Mouse (Mus musculus) spleen, adult 2 months (tissue): ENCODE results near the gene Il11ra1. TPM values are rescaled to one million over a fixed set of nuclear protein-coding genes. Genes with fewer than 3 reads are reported as not detected.

Source experiments
- DNase-seq, 2 experiments: peaks; one replicate each; pipeline versions ENCODE4 v3.0.0 to v3.0.0-alpha.2; 2012 to 2021; ENCODE audit warnings: low spot score in 2 of 2, low read depth in 1 of 2
- H3K27ac ChIP-seq: fragments of 200-500 bp; 2 replicates; pipeline ENCODE4 v1.5.1; 2012; ENCODE audit warnings: low read length, inconsistent platforms; ENCODE audit not compliant: insufficient read depth
- H3K27me3 ChIP-seq: fragments of 200-500 bp; 2 replicates; pipeline ENCODE4 v1.6.1; 2012; ENCODE audit warnings: mild to moderate bottlenecking, moderate library complexity, low read length, inconsistent platforms; ENCODE audit not compliant: control insufficient read depth, insufficient read depth
- H3K36me3 ChIP-seq: fragments of 200-500 bp; 2 replicates; pipeline ENCODE4 v1.6.1; 2012; ENCODE audit warnings: mild to moderate bottlenecking, low read length, inconsistent platforms; ENCODE audit not compliant: control insufficient read depth, insufficient read depth
- H3K4me1 ChIP-seq: fragments of 200-500 bp; 2 replicates; pipeline ENCODE4 v1.6.1; 2011; ENCODE audit warnings: inconsistent platforms; ENCODE audit not compliant: control insufficient read depth, insufficient read depth, insufficient read length
- H3K4me3 ChIP-seq: fragments of 200-500 bp; 2 replicates; pipeline ENCODE4 v1.5.1; 2011; ENCODE audit warnings: mild to moderate bottlenecking, inconsistent platforms; ENCODE audit not compliant: insufficient read depth, insufficient read length; ENCODE audit errors: extremely low read depth
- CTCF ChIP-seq: fragments of 200-500 bp; IDR thresholded peaks from 2 replicates; pipeline ENCODE4 v1.5.1; 2011; ENCODE audit warnings: mild to moderate bottlenecking, inconsistent platforms; ENCODE audit not compliant: insufficient read depth, insufficient read length, insufficient replicate concordance; ENCODE audit errors: extremely low read depth
- POLR2A ChIP-seq: fragments of 200-500 bp; IDR thresholded peaks from 2 replicates; pipeline ENCODE4 v1.6.1; 2011; ENCODE audit warnings: low read depth, low read length, inconsistent platforms
- WGBS: fragments of 180-500 bp; shearing (Covaris S2); methylation state at CpG from one replicate; pipeline ENCODE4 v1.1.7; 2018; 5-methylcytosine and 5-hydroxymethylcytosine counted together
- polyA plus RNA-seq: library from polyadenylated mRNA; depleted of rRNA; stranded (reverse); fragments of >200 nt; gene quantifications from 2 replicates; pipeline ENCODE4 v1.2.3, GENCODE M21; 2012

The Il11ra1 gene
- polyA plus RNA-seq, 1 experiment = 52.1 TPM

DNA sequence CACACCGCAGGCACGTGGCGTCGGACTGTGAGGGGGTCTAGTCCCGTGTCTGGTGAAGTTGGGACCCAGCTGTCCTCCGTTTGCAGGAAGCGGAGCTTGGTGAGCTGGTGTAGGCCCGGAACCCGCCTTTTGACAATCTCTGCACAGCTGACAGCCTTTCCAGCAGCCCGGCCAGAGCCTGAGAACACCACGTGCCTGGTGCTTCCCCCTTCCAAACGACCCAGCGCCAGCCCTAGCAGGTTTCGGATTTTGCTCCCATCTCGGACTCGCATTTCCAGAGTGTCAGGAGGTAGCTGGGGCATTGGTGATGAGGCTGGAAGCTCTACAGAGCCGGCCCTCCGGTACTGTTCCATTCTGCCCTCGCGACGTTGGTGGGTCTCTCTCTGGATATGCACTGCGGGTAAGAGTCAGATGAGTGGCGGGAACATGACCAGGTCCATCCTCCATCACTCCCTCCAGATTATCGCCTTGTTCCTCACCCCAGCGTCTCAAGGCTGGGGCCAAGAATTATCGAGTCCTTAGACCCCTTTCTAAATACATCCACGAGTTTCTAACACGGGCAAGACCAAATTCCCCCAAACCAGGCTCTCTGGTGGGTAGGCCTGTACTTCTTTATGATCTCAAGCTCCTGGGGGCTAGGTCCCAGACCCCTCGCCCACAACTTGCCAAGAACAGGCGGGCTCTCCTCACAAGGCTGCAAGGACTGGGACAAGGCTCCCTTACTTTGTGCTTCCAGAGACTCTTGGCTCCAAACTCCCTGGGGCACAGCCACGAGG lies 12.8 kb downstream of the Il11ra1 start:
- Histone ChIP-seq H3K4me1 (peaks cover 8% of the 10 kb centered on the region; the same call in 1 of the 2 replicates), H3K36me3 (peaks cover 1% of the 10 kb centered on the region; the same call in 1 of the 2 replicates), H3K4me3 (peak overlapping the region; percentile 96), H3K27ac (no peak overlapping the region), H3K27me3 (no peaks in the 10 kb centered on the region)
- DNase-seq = no peak
- TF ChIP-seq POLR2A = no peak
- no peak for TF ChIP-seq CTCF
- WGBS = 57% methylated on average over 31 of the region's 31 CpGs

- under 1% methylated on average over 61 of the region's 61 CpGs for WGBS
- no peaks in the 10 kb centered on the region for H3K27me3 ChIP-seq
- TF ChIP-seq CTCF (no peak), POLR2A (peak; percentile 84)
- peak; percentile 53 to 75 for DNase-seq
- H3K4me1 ChIP-seq = peaks cover 8% of the 10 kb centered on the region; the same call in 1 of the 2 replicates
- H3K27ac ChIP-seq = peak within 1 kb of the TSS; percentile 50; the same call in 1 of the 2 replicates
- H3K4me3 ChIP-seq = peak within 1 kb of the TSS; percentile 96
- peaks cover 5% of the 10 kb centered on the region for H3K36me3 ChIP-seq
Observed at GRCm38 (mm10) chr4:41713197-41714067, 13.6 kb downstream of the Il11ra1 start, which contains the start of gene Rpp25l. TSS of gene Rpp25l (minus strand) at chr4:41713534.

- peaks cover 11% of the 10 kb centered on the region for H3K36me3 ChIP-seq
- H3K4me3 ChIP-seq = no peak overlapping the region; the same call in 1 of the 2 replicates
- peaks cover 8% of the 10 kb centered on the region; the same call in 1 of the 2 replicates for H3K4me1 ChIP-seq
- WGBS = 16% methylated on average over 8 of the region's 8 CpGs
- H3K27me3 ChIP-seq = no peaks in the 10 kb centered on the region
- TF ChIP-seq POLR2A (no peak), CTCF (peak; percentile 70; the same call in 1 of the 2 replicates)
- no peak overlapping the region for H3K27ac ChIP-seq
- DNase-seq = peak; percentile 42 to 56
Observed at GRCm38 (mm10) chr4:41714276-41714675, 14.5 kb downstream of the Il11ra1 start.

GRCm38 (mm10) chr4:41715082-41715481 lies 15.3 kb downstream of the Il11ra1 start:
- H3K27me3 ChIP-seq = no peaks in the 10 kb centered on the region
- peaks cover 8% of the 10 kb centered on the region; the same call in 1 of the 2 replicates for H3K4me1 ChIP-seq
- WGBS = 81% methylated on average over 8 of the region's 8 CpGs
- TF ChIP-seq CTCF = no peak
- no peak for TF ChIP-seq POLR2A
- no peak overlapping the region for H3K27ac ChIP-seq
- H3K36me3 ChIP-seq = peaks cover 16% of the 10 kb centered on the region
- no peak for DNase-seq
- H3K4me3 ChIP-seq = no peak overlapping the region

GRCm38 (mm10) chr4:41715596-41715995 lies 15.8 kb downstream of the Il11ra1 start:
- Histone ChIP-seq H3K4me1 (peaks cover 8% of the 10 kb centered on the region; the same call in 1 of the 2 replicates), H3K27me3 (no peaks in the 10 kb centered on the region), H3K4me3 (no peak overlapping the region), H3K27ac (no peak overlapping the region), H3K36me3 (peaks cover 16% of the 10 kb centered on the region)
- 88% methylated on average over 5 of the region's 5 CpGs for whole genome bisulfite sequencing
- no peak for DNase-seq
- peak; percentile 11; the same call in 1 of the 2 replicates for TF ChIP-seq CTCF
- no peak for TF ChIP-seq POLR2A

DNA sequence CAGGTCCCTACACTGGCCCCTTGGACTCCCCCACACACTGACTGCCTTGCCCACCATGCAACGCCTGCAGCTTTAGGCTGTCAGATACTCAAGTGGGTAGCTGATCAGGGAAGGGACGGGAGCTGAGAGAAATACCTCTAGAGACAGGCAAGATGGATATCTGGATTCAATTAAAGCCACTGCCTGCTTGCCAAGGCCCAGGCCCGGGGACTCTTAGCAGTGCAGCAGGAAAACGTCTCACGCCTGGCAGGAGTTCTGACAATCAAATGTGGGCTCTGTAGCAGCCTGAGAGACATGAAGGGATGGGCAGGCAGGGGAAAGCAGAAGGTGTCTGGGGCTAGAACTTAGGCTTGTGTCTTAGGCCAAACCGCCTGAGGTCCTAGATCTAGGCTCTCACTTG lies 17.0 kb downstream of the Il11ra1 start:
- H3K27me3 ChIP-seq = no peaks in the 10 kb centered on the region
- no peak for DNase-seq
- H3K36me3 ChIP-seq = peaks cover 16% of the 10 kb centered on the region
- H3K4me1 ChIP-seq = peaks cover 9% of the 10 kb centered on the region; the same call in 1 of the 2 replicates
- H3K27ac ChIP-seq = no peak overlapping the region
- H3K4me3 ChIP-seq = no peak overlapping the region
- TF ChIP-seq POLR2A (no peak), CTCF (no peak)
- WGBS = 89% methylated on average over 6 of the region's 6 CpGs
